Mouse (Mus musculus): ENCODE measurements around the gene Nedd8. TPM values are rescaled to one million over a fixed set of nuclear protein-coding genes. Genes with fewer than 3 reads are reported as not detected.

Gene Nedd8
- polyA plus RNA-seq, 1 experiment from 2014 or later: 535 TPM

GRCm38 (mm10) chr14:55615876-55616275 lies 56.0 kb downstream of the Nedd8 start:
- Histone ChIP-seq H3K4me3 (ENCODE audit: low read depth, low read length) (no peak overlapping the region), H3K4me2 (no peak overlapping the region), H3K27ac (ENCODE audit: low read depth, low read length) (no peak overlapping the region), H3K27me3 (ENCODE audit: control insufficient read depth, insufficient read depth, low read length) (no peaks in the 10 kb centered on the region), H3K4me1 (ENCODE audit: control insufficient read depth, insufficient read depth, low read length) (peaks cover 17% of the 10 kb centered on the region; the same call in 1 of the 2 replicates), H3K36me3 (ENCODE audit: control insufficient read depth, insufficient read depth, low read length) (no peaks in the 10 kb centered on the region), H3K9me3 (replicated peaks; ENCODE audit: control insufficient read depth, low read length) (no peaks in the 10 kb centered on the region), H3K9ac (ENCODE audit: low read depth, low read length) (no peak overlapping the region)
- WGBS (ENCODE audit: insufficient replicate concordance): 52% methylated on average over 2 of the region's 2 CpGs
- no peak for ATAC-seq (replicated peaks; ENCODE audit: insufficient number of reproducible peaks, low FRiP score, low TSS enrichment)

GRCm38 (mm10) chr14:55614565-55615178 lies 57.3 kb downstream of the Nedd8 start:
- WGBS (ENCODE audit: insufficient replicate concordance): 63% methylated on average over 7 of the region's 7 CpGs
- Histone ChIP-seq H3K9me3 (replicated peaks; ENCODE audit: control insufficient read depth, low read length) (no peaks in the 10 kb centered on the region), H3K27me3 (ENCODE audit: control insufficient read depth, insufficient read depth, low read length) (no peaks in the 10 kb centered on the region), H3K4me1 (ENCODE audit: control insufficient read depth, insufficient read depth, low read length) (peaks cover 17% of the 10 kb centered on the region; the same call in 1 of the 2 replicates), H3K4me3 (ENCODE audit: low read depth, low read length) (no peak overlapping the region), H3K27ac (ENCODE audit: low read depth, low read length) (no peak overlapping the region), H3K9ac (ENCODE audit: low read depth, low read length) (no peak overlapping the region), H3K4me2 (no peak overlapping the region), H3K36me3 (ENCODE audit: control insufficient read depth, insufficient read depth, low read length) (no peaks in the 10 kb centered on the region)
- no peak for ATAC-seq (replicated peaks; ENCODE audit: insufficient number of reproducible peaks, low FRiP score, low TSS enrichment)

DNA sequence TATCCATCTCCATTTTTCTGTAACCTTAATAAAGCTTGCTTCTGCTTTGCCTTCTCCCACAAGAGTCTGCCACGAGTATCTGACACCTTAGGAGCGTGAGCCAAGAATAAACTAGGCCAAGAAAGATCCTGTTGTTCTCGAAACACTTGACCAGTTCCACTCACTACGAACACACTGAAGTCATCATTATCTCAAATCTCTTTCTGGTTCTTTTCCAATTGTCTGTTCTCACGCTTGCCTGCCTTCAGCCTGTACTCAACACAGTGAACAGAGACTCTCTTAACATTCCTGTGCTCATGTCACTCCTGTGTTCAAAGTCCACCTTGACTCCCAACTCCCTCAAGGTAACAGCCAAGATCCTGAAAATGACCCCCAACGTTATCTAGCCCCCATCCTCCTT lies 58.6 kb downstream of the Nedd8 start:
- ATAC-seq (replicated peaks; ENCODE audit: insufficient number of reproducible peaks, low FRiP score, low TSS enrichment): no peak
- Histone ChIP-seq H3K27me3 (ENCODE audit: control insufficient read depth, insufficient read depth, low read length) (no peaks in the 10 kb centered on the region), H3K9me3 (replicated peaks; ENCODE audit: control insufficient read depth, low read length) (no peaks in the 10 kb centered on the region), H3K4me2 (no peak overlapping the region), H3K4me3 (ENCODE audit: low read depth, low read length) (no peak overlapping the region), H3K4me1 (ENCODE audit: control insufficient read depth, insufficient read depth, low read length) (0 out of 2 replicates have a peak, but pooled peaks cover 12% of the 10 kb centered on the region), H3K36me3 (ENCODE audit: control insufficient read depth, insufficient read depth, low read length) (peaks cover 7% of the 10 kb centered on the region; the same call in 1 of the 2 replicates), H3K27ac (ENCODE audit: low read depth, low read length) (0 out of 2 replicates have a peak overlapping the region, but pooled peaks have one; percentile 18), H3K9ac (ENCODE audit: low read depth, low read length) (no peak overlapping the region)
- WGBS (ENCODE audit: insufficient replicate concordance): 38% methylated on average over 6 of the region's 6 CpGs

Other genes with a start within 250 kb of the Nedd8 start
- gene Dhrs4, start 193.4 kb downstream of the Nedd8 start, polyA plus RNA-seq (2014; fragmentation: Nextera tagmentation; extraction: Ambion mirVana): 22.0 and 44.5 TPM in 2 replicates
- gene Carmil3, start 181.5 kb downstream of the Nedd8 start, polyA plus RNA-seq (2014; fragmentation: Nextera tagmentation; extraction: Ambion mirVana): 2.2 TPM in 2 replicates
- gene Cpne6, start 161.7 kb downstream of the Nedd8 start, polyA plus RNA-seq (2014; fragmentation: Nextera tagmentation; extraction: Ambion mirVana): 0.32 and 0.43 TPM in 2 replicates
- gene Nrl, start 147.1 kb downstream of the Nedd8 start, polyA plus RNA-seq (2014; fragmentation: Nextera tagmentation; extraction: Ambion mirVana): not detected in 2 replicates
- gene Pck2, start 131.9 kb downstream of the Nedd8 start, polyA plus RNA-seq (2014; fragmentation: Nextera tagmentation; extraction: Ambion mirVana): 28.0 and 33.0 TPM in 2 replicates
- 61.3 and 71.1 TPM in 2 replicates for gene Dcaf11, start 112.1 kb downstream of the Nedd8 start, polyA plus RNA-seq (2014; fragmentation: Nextera tagmentation; extraction: Ambion mirVana)
- gene A730061H03Rik, start 111.7 kb downstream of the Nedd8 start, polyA plus RNA-seq (2014; fragmentation: Nextera tagmentation; extraction: Ambion mirVana): 1.0 and 1.3 TPM in 2 replicates
- 107 and 108 TPM in 2 replicates for gene Fitm1, start 96.5 kb downstream of the Nedd8 start, polyA plus RNA-seq (2014; fragmentation: Nextera tagmentation; extraction: Ambion mirVana)
- gene Psme1, start 94.0 kb downstream of the Nedd8 start, polyA plus RNA-seq (2014; fragmentation: Nextera tagmentation; extraction: Ambion mirVana): 223 and 235 TPM in 2 replicates
- gene Emc9, start 86.8 kb downstream of the Nedd8 start, polyA plus RNA-seq (2014; fragmentation: Nextera tagmentation; extraction: Ambion mirVana): 18.7 and 20.0 TPM in 2 replicates
- 222 and 223 TPM in 2 replicates for gene Psme2, start 81.0 kb downstream of the Nedd8 start, polyA plus RNA-seq (2014; fragmentation: Nextera tagmentation; extraction: Ambion mirVana)
- 11.2 and 13.0 TPM in 2 replicates for gene Rnf31, start 80.4 kb downstream of the Nedd8 start, polyA plus RNA-seq (2014; fragmentation: Nextera tagmentation; extraction: Ambion mirVana)
- gene Irf9, start 68.6 kb downstream of the Nedd8 start, polyA plus RNA-seq (2014; fragmentation: Nextera tagmentation; extraction: Ambion mirVana): 6.4 and 7.5 TPM in 2 replicates
- gene Rec8, start 54.1 kb downstream of the Nedd8 start, polyA plus RNA-seq (2014; fragmentation: Nextera tagmentation; extraction: Ambion mirVana): 8.8 and 14.1 TPM in 2 replicates
- gene Ipo4, start 36.2 kb downstream of the Nedd8 start, polyA plus RNA-seq (2014; fragmentation: Nextera tagmentation; extraction: Ambion mirVana): 70.1 and 81.7 TPM in 2 replicates
- 1.9 and 4.2 TPM in 2 replicates for gene Gm49378, start 34.2 kb downstream of the Nedd8 start, polyA plus RNA-seq (2014; fragmentation: Nextera tagmentation; extraction: Ambion mirVana)
- 78.7 and 86.9 TPM in 2 replicates for gene Tm9sf1, start 28.3 kb downstream of the Nedd8 start, polyA plus RNA-seq (2014; fragmentation: Nextera tagmentation; extraction: Ambion mirVana)
- gene Tssk4, start 21.9 kb downstream of the Nedd8 start, polyA plus RNA-seq (2014; fragmentation: Nextera tagmentation; extraction: Ambion mirVana): 0.63 TPM in 2 replicates
- gene Mdp1, start 11.6 kb downstream of the Nedd8 start, polyA plus RNA-seq (2014; fragmentation: Nextera tagmentation; extraction: Ambion mirVana): 72.0 and 74.2 TPM in 2 replicates
- gene Gmpr2, start 183 bp downstream of the Nedd8 start, polyA plus RNA-seq (2014; fragmentation: Nextera tagmentation; extraction: Ambion mirVana): 41.3 and 43.3 TPM in 2 replicates
- gene Tinf2, start 9.7 kb upstream of the Nedd8 start, polyA plus RNA-seq (2014; fragmentation: Nextera tagmentation; extraction: Ambion mirVana): 39.6 and 42.3 TPM in 2 replicates
- gene Tgm1, start 41.8 kb upstream of the Nedd8 start, polyA plus RNA-seq (2014; fragmentation: Nextera tagmentation; extraction: Ambion mirVana): 0.13 and 0.30 TPM in 2 replicates
- 19.1 and 19.7 TPM in 2 replicates for gene Rabggta, start 50.1 kb upstream of the Nedd8 start, polyA plus RNA-seq (2014; fragmentation: Nextera tagmentation; extraction: Ambion mirVana)
- gene Dhrs1, start 73.6 kb upstream of the Nedd8 start, polyA plus RNA-seq (2014; fragmentation: Nextera tagmentation; extraction: Ambion mirVana): 56.4 and 60.3 TPM in 2 replicates
- 25.1 and 26.3 TPM in 2 replicates for gene Nop9, start 73.6 kb upstream of the Nedd8 start, polyA plus RNA-seq (2014; fragmentation: Nextera tagmentation; extraction: Ambion mirVana)
- gene Cideb, start 86.3 kb upstream of the Nedd8 start, polyA plus RNA-seq (2014; fragmentation: Nextera tagmentation; extraction: Ambion mirVana): 1.4 and 1.7 TPM in 2 replicates
- gene Ltb4r2, start 89.3 kb upstream of the Nedd8 start, polyA plus RNA-seq (2014; fragmentation: Nextera tagmentation; extraction: Ambion mirVana): 0.16 and 1.0 TPM in 2 replicates
- gene Ltb4r1, start 93.8 kb upstream of the Nedd8 start, polyA plus RNA-seq (2014; fragmentation: Nextera tagmentation; extraction: Ambion mirVana): 0.11 and 0.21 TPM in 2 replicates
- 13.2 and 19.7 TPM in 2 replicates for gene Adcy4, start 112.0 kb upstream of the Nedd8 start, polyA plus RNA-seq (2014; fragmentation: Nextera tagmentation; extraction: Ambion mirVana)
- gene Ripk3, start 116.7 kb upstream of the Nedd8 start, polyA plus RNA-seq (2014; fragmentation: Nextera tagmentation; extraction: Ambion mirVana): 19.6 and 19.8 TPM in 2 replicates
- 15.5 and 16.9 TPM in 2 replicates for gene Nfatc4, start 151.0 kb upstream of the Nedd8 start, polyA plus RNA-seq (2014; fragmentation: Nextera tagmentation; extraction: Ambion mirVana)
- gene Nynrin, start 181.9 kb upstream of the Nedd8 start, polyA plus RNA-seq (2014; fragmentation: Nextera tagmentation; extraction: Ambion mirVana): 12.5 and 20.3 TPM in 2 replicates
- 0.30 and 0.42 TPM in 2 replicates for gene Cbln3, start 212.3 kb upstream of the Nedd8 start, polyA plus RNA-seq (2014; fragmentation: Nextera tagmentation; extraction: Ambion mirVana)
- 6.0 and 8.9 TPM in 2 replicates for gene Khnyn, start 212.8 kb upstream of the Nedd8 start, polyA plus RNA-seq (2014; fragmentation: Nextera tagmentation; extraction: Ambion mirVana)
- gene Sdr39u1, start 228.2 kb upstream of the Nedd8 start, polyA plus RNA-seq (2014; fragmentation: Nextera tagmentation; extraction: Ambion mirVana): 36.9 and 42.2 TPM in 2 replicates

All from heart, embryonic 11.5 days (tissue).